Mouse (Mus musculus): ENCODE measurements around the gene Ldhd. TPM values are rescaled to one million over a fixed set of nuclear protein-coding genes. Genes with fewer than 3 reads are reported as not detected.

Ldhd gene
- polyA plus RNA-seq, 1 experiment from 2014 or later: 1.2 TPM

DNA sequence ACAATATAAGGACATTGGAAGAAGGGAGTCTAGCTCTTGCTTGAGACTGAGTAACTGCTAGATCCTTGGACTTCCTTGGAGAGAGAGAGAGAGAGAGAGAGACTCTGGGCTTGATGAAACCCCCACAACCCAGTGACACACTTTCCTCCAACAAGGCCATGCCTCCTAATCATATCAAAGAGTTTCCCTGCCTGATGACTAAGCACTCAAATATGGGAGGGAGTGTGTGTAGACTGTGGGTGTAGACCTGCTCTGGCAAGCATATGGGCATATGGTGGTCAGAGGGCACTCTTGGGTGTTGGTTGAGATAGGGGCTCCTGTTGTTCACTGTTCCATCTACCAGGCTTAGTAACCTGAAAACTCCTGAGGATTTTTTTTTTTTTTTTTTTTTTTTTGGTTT lies 7.9 kb upstream of the Ldhd start:
- ATAC-seq (replicated peaks; ENCODE audit: low FRiP score, low TSS enrichment, low read depth): 0 out of 2 replicates have a peak, but pooled peaks have one; percentile 26

DNA sequence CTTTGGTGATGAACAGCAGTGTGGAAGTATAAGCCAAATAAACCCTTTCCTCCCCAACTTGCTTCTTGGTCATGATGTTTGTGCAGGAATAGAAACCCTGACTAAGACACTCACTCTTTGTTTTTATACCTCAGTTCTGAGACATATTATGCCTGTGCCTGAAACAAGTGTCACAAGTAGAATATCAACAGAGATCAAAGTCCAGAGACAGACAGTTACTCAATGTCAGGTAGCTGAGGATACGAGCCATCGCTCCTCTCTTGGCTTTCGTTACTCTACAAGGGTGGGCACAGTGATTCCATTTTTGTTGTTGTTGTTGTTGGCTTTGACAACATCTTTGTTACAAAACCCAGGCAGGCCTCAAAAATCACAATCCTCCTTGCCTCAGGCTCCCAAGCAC lies 2.8 kb upstream of the Ldhd start:
- H3K4me2 ChIP-seq (ENCODE audit: low read length): no peak overlapping the region
- no peak overlapping the region for H3K9ac ChIP-seq (ENCODE audit: low read length)
- H3K36me3 ChIP-seq (ENCODE audit: control insufficient read depth, insufficient read depth, low read length): no peaks in the 10 kb centered on the region
- no peaks in the 10 kb centered on the region for H3K27me3 ChIP-seq (replicated peaks; ENCODE audit: control insufficient read depth, insufficient read depth, low read length)
- no peaks in the 10 kb centered on the region for H3K9me3 ChIP-seq (ENCODE audit: control insufficient read depth, low read length)
- H3K4me1 ChIP-seq (replicated peaks; ENCODE audit: control insufficient read depth, insufficient read depth, low read length): no peaks in the 10 kb centered on the region
- 95% methylated on average over 3 of the region's 3 CpGs for WGBS
- no peak for ATAC-seq (replicated peaks; ENCODE audit: low FRiP score, low TSS enrichment, low read depth)
- no peak overlapping the region for H3K4me3 ChIP-seq (ENCODE audit: low read depth, low read length)
- DNase-seq (ENCODE audit: low spot score): no peak
- no peak overlapping the region for H3K27ac ChIP-seq (ENCODE audit: low read depth)

More for the DNA sequence above, 7.9 kb upstream of the Ldhd start:
- Histone ChIP-seq H3K4me3 (ENCODE audit: low read depth, low read length) (no peak overlapping the region), H3K36me3 (ENCODE audit: control insufficient read depth, insufficient read depth, low read length) (no peaks in the 10 kb centered on the region), H3K27me3 (replicated peaks; ENCODE audit: control insufficient read depth, insufficient read depth, low read length) (no peaks in the 10 kb centered on the region), H3K27ac (ENCODE audit: low read depth) (no peak overlapping the region), H3K9me3 (ENCODE audit: control insufficient read depth, low read length) (no peaks in the 10 kb centered on the region), H3K4me2 (ENCODE audit: low read length) (no peak overlapping the region), H3K9ac (ENCODE audit: low read length) (no peak overlapping the region), H3K4me1 (replicated peaks; ENCODE audit: control insufficient read depth, insufficient read depth, low read length) (peaks cover 5% of the 10 kb centered on the region; the same call in 1 of the 2 replicates)
- no peak for DNase-seq (ENCODE audit: low spot score)

DNA sequence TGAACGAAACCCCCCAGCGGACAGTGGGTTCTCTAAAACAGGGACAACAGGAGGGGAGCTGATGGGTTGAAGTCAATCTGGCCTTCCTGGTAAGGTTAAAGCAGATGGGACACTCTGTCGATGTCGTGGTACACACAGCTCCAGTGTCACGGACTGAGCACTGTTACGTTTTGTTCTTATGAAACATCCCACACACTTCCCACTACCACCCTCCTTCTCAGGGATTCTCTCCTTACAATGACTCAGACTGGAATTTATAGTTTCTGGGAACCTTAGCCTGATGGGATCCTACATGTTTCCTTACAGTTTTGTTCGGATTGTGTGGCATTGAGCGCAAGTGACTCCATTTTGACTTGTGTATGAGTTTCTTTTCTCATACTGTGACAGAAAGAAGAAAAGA lies 1.4 kb upstream of the Ldhd start:
- WGBS: 88% methylated on average over 8 of the region's 8 CpGs

DNA sequence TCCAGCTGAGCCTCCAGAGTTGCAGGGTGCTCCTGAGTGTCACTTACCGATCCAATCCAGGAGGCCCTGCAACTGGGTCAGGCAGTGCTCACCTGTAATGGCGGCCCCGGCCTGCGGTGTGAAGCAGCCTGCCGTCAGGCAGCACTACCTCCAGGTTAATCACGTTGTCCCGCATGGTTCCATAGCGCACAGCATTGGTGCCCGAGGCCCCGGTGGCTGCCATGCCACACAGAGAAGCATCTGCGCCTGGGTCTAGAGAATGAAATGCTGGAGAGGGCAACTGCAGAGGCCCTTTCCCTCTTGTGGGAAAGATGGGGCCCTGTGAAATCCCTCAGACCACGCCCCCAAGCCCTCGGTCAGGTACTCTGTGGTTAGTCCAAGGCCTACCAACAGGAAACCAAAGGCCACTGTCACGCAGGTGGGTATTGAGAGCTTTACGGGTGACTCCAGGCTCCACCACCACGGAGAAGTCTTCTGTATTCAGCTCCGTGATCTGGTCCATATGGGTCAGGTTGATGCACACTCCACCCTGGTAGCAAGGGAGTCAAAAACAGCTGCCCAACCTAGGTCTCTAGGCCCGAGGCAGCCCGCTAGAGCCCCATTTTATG lies 1.2 kb downstream of the Ldhd start:
- Histone ChIP-seq H3K27ac (ENCODE audit: low read depth) (no peak overlapping the region), H3K4me2 (ENCODE audit: low read length) (no peak overlapping the region), H3K27me3 (replicated peaks; ENCODE audit: control insufficient read depth, insufficient read depth, low read length) (no peaks in the 10 kb centered on the region), H3K4me3 (ENCODE audit: low read depth, low read length) (no peak overlapping the region), H3K4me1 (replicated peaks; ENCODE audit: control insufficient read depth, insufficient read depth, low read length) (0 out of 2 replicates have a peak, but pooled peaks cover 4% of the 10 kb centered on the region), H3K9me3 (ENCODE audit: control insufficient read depth, low read length) (no peaks in the 10 kb centered on the region), H3K36me3 (ENCODE audit: control insufficient read depth, insufficient read depth, low read length) (no peaks in the 10 kb centered on the region; the same call in none of the 2 replicates), H3K9ac (ENCODE audit: low read length) (no peak overlapping the region)
- ATAC-seq (replicated peaks; ENCODE audit: low FRiP score, low TSS enrichment, low read depth): no peak
- 87% methylated on average over 19 of the region's 19 CpGs for WGBS
- DNase-seq (ENCODE audit: low spot score): no peak

More for the DNA sequence above, 1.4 kb upstream of the Ldhd start:
- no peaks in the 10 kb centered on the region for H3K4me1 ChIP-seq (replicated peaks; ENCODE audit: control insufficient read depth, insufficient read depth, low read length)
- H3K4me3 ChIP-seq (ENCODE audit: low read depth, low read length): no peak overlapping the region
- no peak overlapping the region for H3K4me2 ChIP-seq (ENCODE audit: low read length)
- ATAC-seq (replicated peaks; ENCODE audit: low FRiP score, low TSS enrichment, low read depth) (no peak), DNase-seq (ENCODE audit: low spot score) (no peak)
- no peaks in the 10 kb centered on the region for H3K27me3 ChIP-seq (replicated peaks; ENCODE audit: control insufficient read depth, insufficient read depth, low read length)
- H3K9ac ChIP-seq (ENCODE audit: low read length): no peak overlapping the region
- no peaks in the 10 kb centered on the region; the same call in 1 of the 2 replicates for H3K36me3 ChIP-seq (ENCODE audit: control insufficient read depth, insufficient read depth, low read length)
- H3K9me3 ChIP-seq (ENCODE audit: control insufficient read depth, low read length): no peaks in the 10 kb centered on the region
- H3K27ac ChIP-seq (ENCODE audit: low read depth): no peak overlapping the region

DNA sequence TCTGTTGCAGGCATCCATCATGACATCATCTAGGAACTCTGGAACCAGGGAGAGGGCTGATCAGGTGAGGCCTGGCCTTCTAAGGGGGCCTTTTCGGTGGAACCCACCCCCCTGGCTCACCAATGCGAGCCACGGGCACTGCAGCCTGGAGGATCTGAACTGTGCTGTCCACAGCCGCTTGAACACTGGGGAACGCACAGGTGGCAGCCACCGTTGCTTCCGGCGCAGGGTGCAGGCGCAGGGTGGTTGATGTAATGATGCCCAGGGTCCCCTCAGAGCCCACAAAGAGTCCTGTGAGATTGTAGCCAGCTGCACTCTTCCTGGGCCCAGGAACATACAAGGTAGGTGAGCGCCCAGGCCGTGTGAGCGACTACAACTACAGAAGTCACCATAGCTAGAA lies 1.8 kb downstream of the Ldhd start:
- DNase-seq (ENCODE audit: low spot score) (no peak), ATAC-seq (replicated peaks; ENCODE audit: low FRiP score, low TSS enrichment, low read depth) (no peak)
- WGBS: 92% methylated on average over 12 of the region's 12 CpGs
- Histone ChIP-seq H3K9ac (ENCODE audit: low read length) (no peak overlapping the region), H3K4me1 (replicated peaks; ENCODE audit: control insufficient read depth, insufficient read depth, low read length) (0 out of 2 replicates have a peak, but pooled peaks cover 4% of the 10 kb centered on the region), H3K27ac (ENCODE audit: low read depth) (no peak overlapping the region), H3K36me3 (ENCODE audit: control insufficient read depth, insufficient read depth, low read length) (no peaks in the 10 kb centered on the region; the same call in none of the 2 replicates), H3K4me2 (ENCODE audit: low read length) (no peak overlapping the region), H3K27me3 (replicated peaks; ENCODE audit: control insufficient read depth, insufficient read depth, low read length) (no peaks in the 10 kb centered on the region), H3K9me3 (ENCODE audit: control insufficient read depth, low read length) (no peaks in the 10 kb centered on the region), H3K4me3 (ENCODE audit: low read depth, low read length) (no peak overlapping the region)

DNA sequence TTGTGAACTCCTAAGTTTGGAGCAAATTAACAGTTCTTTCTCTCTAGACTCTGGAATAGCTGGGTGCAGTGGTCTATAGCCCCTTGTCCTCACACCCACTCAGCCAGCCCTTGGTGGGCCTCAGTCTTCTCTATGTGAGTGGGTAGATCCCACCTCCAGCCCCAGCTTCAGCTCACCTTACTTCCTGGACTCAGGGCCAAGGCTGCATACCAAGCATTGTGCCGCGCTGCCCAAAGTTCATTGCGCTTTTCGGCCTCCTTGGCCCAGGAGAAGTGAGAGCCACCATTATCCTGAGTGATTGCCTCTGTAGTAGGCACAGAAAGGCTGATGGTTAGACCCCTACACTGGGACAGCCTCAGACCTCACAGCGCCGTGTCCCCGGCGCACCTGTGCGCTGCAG lies 2.3 kb downstream of the Ldhd start:
- Histone ChIP-seq H3K4me1 (replicated peaks; ENCODE audit: control insufficient read depth, insufficient read depth, low read length) (0 out of 2 replicates have a peak, but pooled peaks cover 4% of the 10 kb centered on the region), H3K4me3 (ENCODE audit: low read depth, low read length) (no peak overlapping the region), H3K9me3 (ENCODE audit: control insufficient read depth, low read length) (no peaks in the 10 kb centered on the region), H3K36me3 (ENCODE audit: control insufficient read depth, insufficient read depth, low read length) (peaks cover 2% of the 10 kb centered on the region), H3K27ac (ENCODE audit: low read depth) (no peak overlapping the region), H3K4me2 (ENCODE audit: low read length) (no peak overlapping the region), H3K9ac (ENCODE audit: low read length) (no peak overlapping the region), H3K27me3 (replicated peaks; ENCODE audit: control insufficient read depth, insufficient read depth, low read length) (no peaks in the 10 kb centered on the region)
- no peak for ATAC-seq (replicated peaks; ENCODE audit: low FRiP score, low TSS enrichment, low read depth)
- WGBS: 98% methylated on average over 9 of the region's 9 CpGs
- no peak for DNase-seq (ENCODE audit: low spot score)

DNA sequence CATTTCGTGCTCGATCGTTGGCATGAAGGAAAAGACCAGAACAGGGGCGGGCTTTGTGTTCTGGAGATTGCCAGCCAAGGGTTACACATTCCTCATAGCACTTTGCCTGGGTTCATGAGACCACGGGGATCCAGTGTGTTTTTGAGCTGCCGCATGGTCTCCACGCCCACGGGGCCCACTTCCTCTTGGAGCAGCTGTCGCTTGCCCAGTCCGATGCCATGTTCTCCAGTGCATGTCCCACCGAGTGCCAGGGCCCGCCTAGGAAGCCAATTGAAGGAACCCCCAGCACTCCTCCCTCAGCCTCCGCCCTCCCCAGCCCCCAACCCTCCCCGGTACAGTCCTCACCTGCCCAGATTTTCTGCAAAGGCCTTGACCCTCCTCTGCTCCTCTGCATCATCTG lies 3.2 kb downstream of the Ldhd start:
- no peaks in the 10 kb centered on the region for H3K9me3 ChIP-seq (ENCODE audit: control insufficient read depth, low read length)
- H3K36me3 ChIP-seq (ENCODE audit: control insufficient read depth, insufficient read depth, low read length): peaks cover 11% of the 10 kb centered on the region
- 0 out of 2 replicates have a peak, but pooled peaks cover 4% of the 10 kb centered on the region for H3K4me1 ChIP-seq (replicated peaks; ENCODE audit: control insufficient read depth, insufficient read depth, low read length)
- H3K4me3 ChIP-seq (ENCODE audit: low read depth, low read length): no peak overlapping the region
- 91% methylated on average over 14 of the region's 14 CpGs for WGBS
- H3K9ac ChIP-seq (ENCODE audit: low read length): no peak overlapping the region
- no peak for ATAC-seq (replicated peaks; ENCODE audit: low FRiP score, low TSS enrichment, low read depth)
- no peak overlapping the region for H3K27ac ChIP-seq (ENCODE audit: low read depth)
- no peaks in the 10 kb centered on the region for H3K27me3 ChIP-seq (replicated peaks; ENCODE audit: control insufficient read depth, insufficient read depth, low read length)
- DNase-seq (ENCODE audit: low spot score): no peak
- H3K4me2 ChIP-seq (ENCODE audit: low read length): no peak overlapping the region

DNA sequence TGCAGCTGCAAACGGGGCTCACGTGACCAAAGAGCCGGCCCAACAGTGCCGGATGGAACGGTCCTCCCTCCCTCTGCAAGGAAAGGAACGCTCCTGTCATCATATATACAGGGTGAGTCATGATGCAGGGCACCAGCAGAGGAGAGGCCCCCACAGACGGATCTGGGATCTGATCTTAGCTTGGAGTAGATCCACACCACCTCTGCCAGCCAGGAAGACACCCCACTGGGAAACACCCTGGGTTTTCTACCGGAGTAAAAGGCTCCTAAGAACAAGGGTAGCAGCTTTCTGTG lies 3.7 kb downstream of the Ldhd start:
- DNase-seq (ENCODE audit: low spot score) (no peak), ATAC-seq (replicated peaks; ENCODE audit: low FRiP score, low TSS enrichment, low read depth) (no peak)
- no peak overlapping the region for H3K4me3 ChIP-seq (ENCODE audit: low read depth, low read length)
- WGBS: 64% methylated on average over 8 of the region's 8 CpGs
- no peak overlapping the region for H3K27ac ChIP-seq (ENCODE audit: low read depth)
- peaks cover 16% of the 10 kb centered on the region for H3K36me3 ChIP-seq (ENCODE audit: control insufficient read depth, insufficient read depth, low read length)
- H3K9me3 ChIP-seq (ENCODE audit: control insufficient read depth, low read length): no peaks in the 10 kb centered on the region
- H3K4me1 ChIP-seq (replicated peaks; ENCODE audit: control insufficient read depth, insufficient read depth, low read length): 0 out of 2 replicates have a peak, but pooled peaks cover 4% of the 10 kb centered on the region
- H3K4me2 ChIP-seq (ENCODE audit: low read length): no peak overlapping the region
- no peaks in the 10 kb centered on the region for H3K27me3 ChIP-seq (replicated peaks; ENCODE audit: control insufficient read depth, insufficient read depth, low read length)
- H3K9ac ChIP-seq (ENCODE audit: low read length): no peak overlapping the region

All from intestine, embryonic 14.5 days (tissue).